Mouse (Mus musculus) C2C12 (cell line): Measurements from ENCODE around the gene Mphosph8.

ENCODE experiments used
- CTCF ChIP-seq: IDR thresholded peaks from one replicate; pipeline ENCODE4 v1.5.1; 2011; ENCODE audit not compliant: control insufficient read depth, insufficient read depth, insufficient read length
- MAX ChIP-seq: IDR thresholded peaks from one replicate; pipeline ENCODE4 v1.6.1; 2011; ENCODE audit warnings: mild to moderate bottlenecking, control low read depth
- MYOD1 ChIP-seq: IDR thresholded peaks from one replicate; pipeline ENCODE4 v1.6.1; 2011; ENCODE audit warnings: low read depth; ENCODE audit not compliant: control insufficient read depth, insufficient read length
- MYOG ChIP-seq: IDR thresholded peaks from one replicate; pipeline ENCODE4 v1.6.1; 2011; ENCODE audit not compliant: control insufficient read depth, insufficient read length; ENCODE audit errors: extremely low read depth
- USF1 ChIP-seq: IDR thresholded peaks from one replicate; pipeline ENCODE4 v1.6.1; 2011; ENCODE audit warnings: low read depth, mild to moderate bottlenecking, control low read depth, moderate library complexity

DNA sequence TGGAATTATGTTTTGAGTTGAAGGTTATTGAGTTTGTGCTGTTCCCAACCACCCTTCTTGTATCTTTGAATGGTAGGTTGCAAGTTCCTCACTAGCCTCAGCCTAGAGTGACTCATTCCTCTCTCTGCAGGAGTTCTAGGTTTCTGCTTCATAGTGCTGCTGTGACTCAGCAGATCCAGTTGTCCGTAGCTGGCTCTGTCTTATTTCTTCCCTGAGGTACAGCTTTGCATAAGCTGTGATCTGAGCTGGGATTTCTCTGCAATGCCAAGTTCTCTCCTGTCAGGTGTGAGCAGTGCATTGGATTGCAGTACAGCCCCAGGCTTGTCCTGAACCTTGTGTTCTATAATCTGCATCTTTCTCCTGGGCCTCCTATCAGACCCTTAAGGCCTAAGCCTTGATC lies 21.7 kb downstream of the Mphosph8 start:
- TF ChIP-seq CTCF (no peak), MYOD1 (no peak), MAX (no peak), MYOG (no peak), USF1 (no peak)
